Mouse (Mus musculus): Measurements from ENCODE around the gene Polr2e. TPM values are rescaled to one million over a fixed set of nuclear protein-coding genes. Genes with fewer than 3 reads are reported as not detected.

The Polr2e gene
- total and polyA plus RNA-seq, 2 experiments from 2014 or later, result 106 to 123 TPM

DNA sequence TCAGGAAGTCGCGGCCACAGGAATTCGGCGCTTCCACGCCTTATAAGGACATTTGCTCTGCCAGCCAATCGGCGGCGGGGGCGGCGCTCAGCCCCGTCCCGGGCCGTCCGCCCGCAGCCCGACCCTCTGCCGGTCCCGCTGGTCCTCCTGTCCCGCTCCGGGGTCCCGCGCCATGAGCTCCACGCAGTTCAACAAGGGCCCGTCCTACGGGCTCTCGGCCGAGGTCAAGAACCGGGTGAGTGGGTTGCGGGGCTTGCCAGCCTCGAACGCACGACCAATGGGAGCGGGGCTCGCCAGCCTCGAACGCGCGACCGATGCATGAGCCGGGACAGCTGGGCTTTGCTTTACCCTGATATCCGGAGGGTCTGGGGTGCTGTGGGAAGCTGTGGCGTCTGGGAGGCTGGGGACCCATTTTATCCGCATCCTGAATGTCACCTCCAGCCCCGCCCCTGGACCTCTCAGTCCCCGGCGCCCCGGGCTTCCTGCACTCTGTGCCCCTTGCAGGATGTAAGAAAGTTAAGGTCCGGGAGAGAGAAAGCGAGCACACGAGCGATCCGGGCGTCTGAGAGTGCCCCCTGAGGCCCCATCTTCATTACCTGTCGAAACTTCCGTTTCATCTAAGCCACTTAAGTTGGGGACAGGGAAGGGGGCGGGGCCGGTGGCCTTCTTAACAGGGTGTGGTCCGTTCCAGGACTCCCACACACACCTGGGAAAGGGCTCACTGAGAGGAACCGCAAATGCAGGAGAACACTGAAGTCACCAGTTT lies 50.9 kb downstream of the Polr2e start, which contains the start of gene Cnn2:
Gene Cnn2, plus strand, starts transcription at position 79 of the 766 bp plus-strand sequence.
- TF ChIP-seq CTCF (IDR thresholded peaks at IDR 0.05; ENCODE audit: low read depth) (no peak), EP300 (IDR thresholded peaks at IDR 0.05; ENCODE audit: low read depth) (no peak)
- DNase-seq (ENCODE audit: low spot score) (peak; percentile 57), ATAC-seq (ENCODE audit: insufficient read depth, low read depth) (no peak)
- Histone ChIP-seq H3K9ac (replicated peaks; ENCODE audit: low read depth, low read length) (peak within 1 kb of the TSS; percentile 83), H3K27ac (ENCODE audit: low read depth) (peak within 1 kb of the TSS; percentile 90), H3K27me3 (ENCODE audit: control insufficient read depth, insufficient read depth, low read length) (no peaks in the 10 kb centered on the region), H3K4me3 (ENCODE audit: low read depth, low read length) (peak within 1 kb of the TSS; percentile 65), H3K4me1 (ENCODE audit: control insufficient read depth, insufficient read depth) (peaks cover 21% of the 10 kb centered on the region), H3K36me3 (replicated peaks; ENCODE audit: control insufficient read depth, insufficient read depth, low read length) (peaks cover 30% of the 10 kb centered on the region), H3K9me3 (replicated peaks; ENCODE audit: control insufficient read depth, low read length) (no peaks in the 10 kb centered on the region), H3K4me2 (ENCODE audit: low read depth, low read length) (peak within 1 kb of the TSS; percentile 73)
- under 1% methylated on average over 59 of the region's 59 CpGs for WGBS

DNA sequence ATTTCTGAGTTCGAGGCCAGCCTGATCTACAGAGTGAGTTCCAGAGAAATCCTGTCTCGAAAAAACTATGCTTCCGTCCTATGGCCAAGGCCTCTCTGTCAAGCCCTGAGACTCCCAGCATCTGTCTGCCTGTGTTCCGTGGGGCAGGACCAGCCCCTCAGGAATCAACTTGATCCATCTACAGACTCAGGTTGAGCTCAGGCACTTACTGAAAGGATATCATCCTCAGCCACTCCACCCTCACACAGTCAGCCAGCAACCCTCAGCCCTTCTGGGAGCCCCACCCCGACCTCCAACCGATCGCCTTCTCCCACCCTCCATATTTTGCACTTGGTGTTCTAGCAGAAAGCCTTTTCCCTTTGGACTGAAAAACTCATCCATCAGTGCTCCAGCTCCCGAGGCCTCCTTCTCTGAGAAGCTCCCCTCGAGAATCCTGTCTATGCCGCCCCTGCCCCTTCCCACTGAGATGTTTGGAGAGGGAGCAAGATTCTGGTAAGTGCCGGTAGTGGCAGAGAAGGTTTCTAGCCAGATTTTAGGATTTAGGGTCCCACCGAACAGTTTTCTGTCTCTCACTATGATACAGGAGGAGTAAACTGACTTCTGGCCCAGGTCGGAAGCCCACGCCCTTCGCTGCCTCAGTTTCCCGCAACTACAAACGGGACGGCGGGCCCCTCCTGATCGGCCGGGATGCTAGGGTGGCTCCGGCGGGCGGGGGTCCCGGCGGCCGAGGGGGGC lies 51.7 kb downstream of the Polr2e start:
- peaks cover 22% of the 10 kb centered on the region for H3K36me3 ChIP-seq (replicated peaks; ENCODE audit: control insufficient read depth, insufficient read depth, low read length)
- peak overlapping the region; percentile 65 for H3K4me3 ChIP-seq (ENCODE audit: low read depth, low read length)
- ATAC-seq (ENCODE audit: insufficient read depth, low read depth), result no peak
- H3K27me3 ChIP-seq (ENCODE audit: control insufficient read depth, insufficient read depth, low read length), result no peaks in the 10 kb centered on the region
- H3K4me2 ChIP-seq (ENCODE audit: low read depth, low read length), result peak overlapping the region; percentile 73
- DNase-seq (ENCODE audit: low spot score), result no peak
- H3K27ac ChIP-seq (ENCODE audit: low read depth), result peak overlapping the region; percentile 90
- peaks cover 27% of the 10 kb centered on the region for H3K4me1 ChIP-seq (ENCODE audit: control insufficient read depth, insufficient read depth)
- no peak for TF ChIP-seq CTCF (IDR thresholded peaks at IDR 0.05; ENCODE audit: low read depth)
- TF ChIP-seq EP300 (IDR thresholded peaks at IDR 0.05; ENCODE audit: low read depth), result no peak
- H3K9ac ChIP-seq (replicated peaks; ENCODE audit: low read depth, low read length), result peak overlapping the region; percentile 83
- H3K9me3 ChIP-seq (replicated peaks; ENCODE audit: control insufficient read depth, low read length), result no peaks in the 10 kb centered on the region
- 9% methylated on average over 27 of the region's 27 CpGs for WGBS

DNA sequence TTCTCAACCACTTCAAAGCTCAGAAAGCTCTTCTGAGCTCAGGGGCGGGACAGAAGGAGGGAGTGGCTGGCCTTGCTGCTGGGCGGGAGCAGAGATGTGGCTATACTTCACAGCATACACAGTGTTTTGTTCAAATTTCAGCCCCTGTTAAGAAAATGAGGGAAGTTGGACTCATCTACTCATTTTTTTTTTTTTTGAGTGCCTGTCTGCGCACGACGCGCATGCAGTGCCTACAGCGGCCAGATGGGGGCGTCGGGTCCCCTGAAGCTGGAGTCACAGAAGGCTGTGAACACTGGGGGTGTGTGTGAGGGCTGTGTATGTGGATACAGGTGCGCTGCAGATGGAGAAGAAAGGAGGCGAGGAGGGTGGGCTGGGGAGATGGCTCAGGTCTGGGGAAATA lies 52.6 kb downstream of the Polr2e start:
- DNase-seq (ENCODE audit: low spot score) (peak; percentile 84), ATAC-seq (ENCODE audit: insufficient read depth, low read depth) (no peak)
- no peaks in the 10 kb centered on the region for H3K9me3 ChIP-seq (replicated peaks; ENCODE audit: control insufficient read depth, low read length)
- H3K27ac ChIP-seq (ENCODE audit: low read depth), result peak overlapping the region; percentile 98
- peaks cover 13% of the 10 kb centered on the region for H3K36me3 ChIP-seq (replicated peaks; ENCODE audit: control insufficient read depth, insufficient read depth, low read length)
- no peaks in the 10 kb centered on the region for H3K27me3 ChIP-seq (ENCODE audit: control insufficient read depth, insufficient read depth, low read length)
- H3K4me1 ChIP-seq (ENCODE audit: control insufficient read depth, insufficient read depth), result peaks cover 34% of the 10 kb centered on the region
- 7% methylated on average over 11 of the region's 11 CpGs for WGBS
- no peak overlapping the region for H3K4me3 ChIP-seq (ENCODE audit: low read depth, low read length)
- H3K4me2 ChIP-seq (ENCODE audit: low read depth, low read length), result peak overlapping the region; percentile 22; the same call in 1 of the 2 replicates
- H3K9ac ChIP-seq (replicated peaks; ENCODE audit: low read depth, low read length), result no peak overlapping the region
- TF ChIP-seq CTCF (IDR thresholded peaks at IDR 0.05; ENCODE audit: low read depth) (peak; percentile 80), EP300 (IDR thresholded peaks at IDR 0.05; ENCODE audit: low read depth) (no peak)

DNA sequence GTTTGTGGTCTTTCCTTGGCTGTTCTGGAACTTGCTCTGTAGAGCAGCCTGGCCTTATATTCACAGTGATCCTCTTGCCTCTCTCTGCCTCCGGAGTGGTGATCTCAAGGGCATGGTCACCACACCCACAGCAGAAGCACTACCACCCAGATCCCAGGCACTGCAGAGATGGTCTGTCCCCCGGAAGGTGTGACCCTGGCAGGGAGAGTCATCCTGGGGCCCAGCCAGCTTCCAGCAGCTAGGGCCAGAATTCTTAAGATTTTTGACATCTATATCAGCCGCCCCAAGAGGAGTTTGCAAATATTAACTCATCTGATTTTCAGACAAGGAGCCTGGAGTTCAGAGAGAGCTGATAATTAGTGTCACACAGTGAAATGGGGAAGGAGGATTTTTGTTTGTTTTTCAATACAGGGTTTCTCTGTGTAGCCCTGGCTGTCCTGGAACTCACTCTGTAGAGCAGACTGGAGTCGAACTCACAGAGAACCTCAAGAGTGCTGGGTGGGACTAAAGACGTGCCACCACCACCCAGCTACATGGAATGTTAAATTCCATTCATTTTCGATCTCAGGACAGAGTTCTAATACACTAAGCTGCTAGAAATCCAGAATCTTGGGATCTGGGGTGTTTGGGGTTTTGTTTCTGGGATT lies 53.2 kb downstream of the Polr2e start:
- 16% methylated on average over 6 of the region's 6 CpGs for WGBS
- peaks cover 34% of the 10 kb centered on the region for H3K4me1 ChIP-seq (ENCODE audit: control insufficient read depth, insufficient read depth)
- ATAC-seq (ENCODE audit: insufficient read depth, low read depth), result no peak

More for the DNA sequence above, 53.2 kb downstream of the Polr2e start:
- H3K27ac ChIP-seq (ENCODE audit: low read depth), result peak overlapping the region; percentile 98
- no peaks in the 10 kb centered on the region for H3K9me3 ChIP-seq (replicated peaks; ENCODE audit: control insufficient read depth, low read length)
- peaks cover 7% of the 10 kb centered on the region; the same call in 1 of the 2 replicates for H3K36me3 ChIP-seq (replicated peaks; ENCODE audit: control insufficient read depth, insufficient read depth, low read length)
- no peak for DNase-seq (ENCODE audit: low spot score)
- H3K4me3 ChIP-seq (ENCODE audit: low read depth, low read length), result peak overlapping the region; percentile 74
- no peaks in the 10 kb centered on the region for H3K27me3 ChIP-seq (ENCODE audit: control insufficient read depth, insufficient read depth, low read length)
- H3K4me2 ChIP-seq (ENCODE audit: low read depth, low read length), result peak overlapping the region; percentile 93
- peak overlapping the region; percentile 69; the same call in 1 of the 2 replicates for H3K9ac ChIP-seq (replicated peaks; ENCODE audit: low read depth, low read length)
- no peak for TF ChIP-seq CTCF (IDR thresholded peaks at IDR 0.05; ENCODE audit: low read depth)
- no peak for TF ChIP-seq EP300 (IDR thresholded peaks at IDR 0.05; ENCODE audit: low read depth)

Other genes with a start within 250 kb of the Polr2e start
Only the 30 nearest of the 32 such genes appear.
- gene Misp, start 218.8 kb downstream of the Polr2e start, total RNA-seq (2014; rRNA removed; ENCODE audit: low replicate concordance), result not detected in 2 replicates
- gene Misp, start 218.8 kb downstream of the Polr2e start, polyA plus RNA-seq (2015; fragmentation: Nextera tagmentation; extraction: Ambion mirVana), result 0.08 and 0.41 TPM in 2 replicates
- gene Ptbp1, start 185.4 kb downstream of the Polr2e start, total RNA-seq (2014; rRNA removed; ENCODE audit: low replicate concordance), result 186 and 196 TPM in 2 replicates
- 39.8 and 40.4 TPM in 2 replicates for gene Ptbp1, start 185.4 kb downstream of the Polr2e start, polyA plus RNA-seq (2015; fragmentation: Nextera tagmentation; extraction: Ambion mirVana)
- not detected in 2 replicates for gene Prtn3, start 165.3 kb downstream of the Polr2e start, total RNA-seq (2014; rRNA removed; ENCODE audit: low replicate concordance)
- 0.70 and 0.74 TPM in 2 replicates for gene Prtn3, start 165.3 kb downstream of the Polr2e start, polyA plus RNA-seq (2015; fragmentation: Nextera tagmentation; extraction: Ambion mirVana)
- 3.2 and 5.9 TPM in 2 replicates for gene Plppr3, start 165.2 kb downstream of the Polr2e start, total RNA-seq (2014; rRNA removed; ENCODE audit: low replicate concordance)
- 2.5 and 3.0 TPM in 2 replicates for gene Plppr3, start 165.2 kb downstream of the Polr2e start, polyA plus RNA-seq (2015; fragmentation: Nextera tagmentation; extraction: Ambion mirVana)
- not detected in 2 replicates for gene Elane, start 153.5 kb downstream of the Polr2e start, total RNA-seq (2014; rRNA removed; ENCODE audit: low replicate concordance)
- not detected in 2 replicates for gene Elane, start 153.5 kb downstream of the Polr2e start, polyA plus RNA-seq (2015; fragmentation: Nextera tagmentation; extraction: Ambion mirVana)
- 0.19 TPM in 1 of 2 replicates, not detected in the other for gene Cfd, start 148.9 kb downstream of the Polr2e start, total RNA-seq (2014; rRNA removed; ENCODE audit: low replicate concordance)
- gene Cfd, start 148.9 kb downstream of the Polr2e start, polyA plus RNA-seq (2015; fragmentation: Nextera tagmentation; extraction: Ambion mirVana), result 0.22 TPM in 1 of 2 replicates, not detected in the other
- gene Med16, start 130.9 kb downstream of the Polr2e start, total RNA-seq (2014; rRNA removed; ENCODE audit: low replicate concordance), result 64.7 and 77.6 TPM in 2 replicates
- 30.9 and 36.2 TPM in 2 replicates for gene Med16, start 130.9 kb downstream of the Polr2e start, polyA plus RNA-seq (2015; fragmentation: Nextera tagmentation; extraction: Ambion mirVana)
- gene Gm26602, start 128.9 kb downstream of the Polr2e start, total RNA-seq (2014; rRNA removed; ENCODE audit: low replicate concordance), result not detected in 2 replicates
- gene Gm26602, start 128.9 kb downstream of the Polr2e start, polyA plus RNA-seq (2015; fragmentation: Nextera tagmentation; extraction: Ambion mirVana), result 4.0 and 6.0 TPM in 2 replicates
- not detected in 2 replicates for gene Kiss1r, start 122.8 kb downstream of the Polr2e start, total RNA-seq (2014; rRNA removed; ENCODE audit: low replicate concordance)
- 0.45 and 0.57 TPM in 2 replicates for gene Kiss1r, start 122.8 kb downstream of the Polr2e start, polyA plus RNA-seq (2015; fragmentation: Nextera tagmentation; extraction: Ambion mirVana)
- gene R3hdm4, start 118.6 kb downstream of the Polr2e start, total RNA-seq (2014; rRNA removed; ENCODE audit: low replicate concordance), result 40.9 and 58.4 TPM in 2 replicates
- 104 and 107 TPM in 2 replicates for gene R3hdm4, start 118.6 kb downstream of the Polr2e start, polyA plus RNA-seq (2015; fragmentation: Nextera tagmentation; extraction: Ambion mirVana)
- 5.3 and 5.6 TPM in 2 replicates for gene Arid3a, start 112.8 kb downstream of the Polr2e start, total RNA-seq (2014; rRNA removed; ENCODE audit: low replicate concordance)
- gene Arid3a, start 112.8 kb downstream of the Polr2e start, polyA plus RNA-seq (2015; fragmentation: Nextera tagmentation; extraction: Ambion mirVana), result 0.65 and 0.77 TPM in 2 replicates
- 29.3 and 51.5 TPM in 2 replicates for gene Wdr18, start 79.6 kb downstream of the Polr2e start, total RNA-seq (2014; rRNA removed; ENCODE audit: low replicate concordance)
- gene Wdr18, start 79.6 kb downstream of the Polr2e start, polyA plus RNA-seq (2015; fragmentation: Nextera tagmentation; extraction: Ambion mirVana), result 54.3 and 58.4 TPM in 2 replicates
- gene Grin3b, start 69.1 kb downstream of the Polr2e start, total RNA-seq (2014; rRNA removed; ENCODE audit: low replicate concordance), result not detected in 2 replicates
- 0.29 and 0.34 TPM in 2 replicates for gene Grin3b, start 69.1 kb downstream of the Polr2e start, polyA plus RNA-seq (2015; fragmentation: Nextera tagmentation; extraction: Ambion mirVana)
- gene Tmem259, start 55.5 kb downstream of the Polr2e start, total RNA-seq (2014; rRNA removed; ENCODE audit: low replicate concordance), result 162 and 182 TPM in 2 replicates
- gene Tmem259, start 55.5 kb downstream of the Polr2e start, polyA plus RNA-seq (2015; fragmentation: Nextera tagmentation; extraction: Ambion mirVana), result 18.0 and 18.1 TPM in 2 replicates
- 142 and 158 TPM in 2 replicates for gene Cnn2, start 51.2 kb downstream of the Polr2e start, total RNA-seq (2014; rRNA removed; ENCODE audit: low replicate concordance)
- 126 and 149 TPM in 2 replicates for gene Cnn2, start 51.2 kb downstream of the Polr2e start, polyA plus RNA-seq (2015; fragmentation: Nextera tagmentation; extraction: Ambion mirVana)
- gene Abca7, start 43.3 kb downstream of the Polr2e start, total RNA-seq (2014; rRNA removed; ENCODE audit: low replicate concordance), result 10.4 and 11.4 TPM in 2 replicates
- gene Abca7, start 43.3 kb downstream of the Polr2e start, polyA plus RNA-seq (2015; fragmentation: Nextera tagmentation; extraction: Ambion mirVana), result 1.9 TPM in 2 replicates
- 3.9 and 11.0 TPM in 2 replicates for gene Arhgap45, start 23.1 kb downstream of the Polr2e start, total RNA-seq (2014; rRNA removed; ENCODE audit: low replicate concordance)
- 1.9 TPM in 2 replicates for gene Arhgap45, start 23.1 kb downstream of the Polr2e start, polyA plus RNA-seq (2015; fragmentation: Nextera tagmentation; extraction: Ambion mirVana)
- 490 and 500 TPM in 2 replicates for gene Gpx4, start 7.4 kb upstream of the Polr2e start, total RNA-seq (2014; rRNA removed; ENCODE audit: low replicate concordance)
- 874 and 900 TPM in 2 replicates for gene Gpx4, start 7.4 kb upstream of the Polr2e start, polyA plus RNA-seq (2015; fragmentation: Nextera tagmentation; extraction: Ambion mirVana)
- gene Sbno2, start 65.8 kb upstream of the Polr2e start, total RNA-seq (2014; rRNA removed; ENCODE audit: low replicate concordance), result 21.1 and 22.0 TPM in 2 replicates
- gene Sbno2, start 65.8 kb upstream of the Polr2e start, polyA plus RNA-seq (2015; fragmentation: Nextera tagmentation; extraction: Ambion mirVana), result 5.9 and 6.3 TPM in 2 replicates
- 40.3 and 57.4 TPM in 2 replicates for gene Stk11, start 76.0 kb upstream of the Polr2e start, total RNA-seq (2014; rRNA removed; ENCODE audit: low replicate concordance)
- gene Stk11, start 76.0 kb upstream of the Polr2e start, polyA plus RNA-seq (2015; fragmentation: Nextera tagmentation; extraction: Ambion mirVana), result 10.6 and 10.8 TPM in 2 replicates
- gene Atp5d, start 98.8 kb upstream of the Polr2e start, total RNA-seq (2014; rRNA removed; ENCODE audit: low replicate concordance), result 970 and 972 TPM in 2 replicates
- gene Atp5d, start 98.8 kb upstream of the Polr2e start, polyA plus RNA-seq (2015; fragmentation: Nextera tagmentation; extraction: Ambion mirVana), result 1,858 and 1,876 TPM in 2 replicates
- 2.8 and 5.9 TPM in 2 replicates for gene Cbarp, start 101.0 kb upstream of the Polr2e start, total RNA-seq (2014; rRNA removed; ENCODE audit: low replicate concordance)
- 1.0 and 1.1 TPM in 2 replicates for gene Cbarp, start 101.0 kb upstream of the Polr2e start, polyA plus RNA-seq (2015; fragmentation: Nextera tagmentation; extraction: Ambion mirVana)
- 100 and 122 TPM in 2 replicates for gene Midn, start 108.5 kb upstream of the Polr2e start, total RNA-seq (2014; rRNA removed; ENCODE audit: low replicate concordance)
- 12.4 and 15.8 TPM in 2 replicates for gene Midn, start 108.5 kb upstream of the Polr2e start, polyA plus RNA-seq (2015; fragmentation: Nextera tagmentation; extraction: Ambion mirVana)
- 121 and 163 TPM in 2 replicates for gene Cirbp, start 126.2 kb upstream of the Polr2e start, total RNA-seq (2014; rRNA removed; ENCODE audit: low replicate concordance)
- gene Cirbp, start 126.2 kb upstream of the Polr2e start, polyA plus RNA-seq (2015; fragmentation: Nextera tagmentation; extraction: Ambion mirVana), result 208 and 330 TPM in 2 replicates
- 0.66 and 8.9 TPM in 2 replicates for gene 1600002K03Rik, start 133.1 kb upstream of the Polr2e start, total RNA-seq (2014; rRNA removed; ENCODE audit: low replicate concordance)
- gene 1600002K03Rik, start 133.1 kb upstream of the Polr2e start, polyA plus RNA-seq (2015; fragmentation: Nextera tagmentation; extraction: Ambion mirVana), result 4.6 and 5.7 TPM in 2 replicates
- gene Efna2, start 139.7 kb upstream of the Polr2e start, total RNA-seq (2014; rRNA removed; ENCODE audit: low replicate concordance), result 2.4 and 3.0 TPM in 2 replicates
- 3.3 and 3.7 TPM in 2 replicates for gene Efna2, start 139.7 kb upstream of the Polr2e start, polyA plus RNA-seq (2015; fragmentation: Nextera tagmentation; extraction: Ambion mirVana)
- 41.4 and 59.7 TPM in 2 replicates for gene Mum1, start 186.6 kb upstream of the Polr2e start, total RNA-seq (2014; rRNA removed; ENCODE audit: low replicate concordance)
- 18.4 and 22.9 TPM in 2 replicates for gene Mum1, start 186.6 kb upstream of the Polr2e start, polyA plus RNA-seq (2015; fragmentation: Nextera tagmentation; extraction: Ambion mirVana)
- gene Ndufs7, start 209.3 kb upstream of the Polr2e start, total RNA-seq (2014; rRNA removed; ENCODE audit: low replicate concordance), result 838 and 847 TPM in 2 replicates
- 1,203 and 1,284 TPM in 2 replicates for gene Ndufs7, start 209.3 kb upstream of the Polr2e start, polyA plus RNA-seq (2015; fragmentation: Nextera tagmentation; extraction: Ambion mirVana)
- gene Gamt, start 221.2 kb upstream of the Polr2e start, total RNA-seq (2014; rRNA removed; ENCODE audit: low replicate concordance), result 27.2 and 27.7 TPM in 2 replicates
- 22.8 and 25.7 TPM in 2 replicates for gene Gamt, start 221.2 kb upstream of the Polr2e start, polyA plus RNA-seq (2015; fragmentation: Nextera tagmentation; extraction: Ambion mirVana)
- 88.9 and 96.2 TPM in 2 replicates for gene Dazap1, start 221.7 kb upstream of the Polr2e start, total RNA-seq (2014; rRNA removed; ENCODE audit: low replicate concordance)
- 24.8 and 30.3 TPM in 2 replicates for gene Dazap1, start 221.7 kb upstream of the Polr2e start, polyA plus RNA-seq (2015; fragmentation: Nextera tagmentation; extraction: Ambion mirVana)

Data from heart, postnatal 0 days (tissue).